In the genomic region with DNA sequence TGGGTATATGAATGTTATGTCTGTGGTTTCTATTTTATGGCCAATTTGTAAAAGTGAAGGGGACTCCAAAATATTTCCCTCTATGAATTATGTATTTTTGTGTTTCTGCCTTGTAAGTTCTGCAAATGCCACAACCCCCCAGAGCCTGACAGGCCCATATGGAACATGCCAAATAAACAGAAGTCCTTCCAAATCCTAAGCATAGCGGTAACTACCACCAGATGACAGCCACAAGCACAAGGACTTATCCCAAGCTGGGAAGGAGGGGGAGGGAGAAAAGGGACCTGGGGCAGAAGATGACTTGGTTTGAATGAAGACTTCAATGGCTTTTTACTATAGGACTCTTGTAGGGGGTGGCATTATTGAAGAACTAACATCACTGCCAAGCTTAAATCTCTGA, we compare ENCODE assay signal across 24 mouse cellular contexts.
A peak's percentile ranks its signal among the peaks of the same experiment; 100 is the strongest.
DNase-seq lines count a peak whose midpoint lies in the region; ATAC-seq and TF ChIP-seq lines count a peak whose summit lies in the region.
"Had no signal": no experiment of that assay in that cellular context is flagged by ENCODE, and none has a peak within 500 bp of the region (broad histone marks: within the 10 kb centered on the region; RNA-seq: fewer than 3 reads in every experiment).

No protein-coding gene starts in this region.

- no peak overlapping the region for H3K27ac ChIP-seq in forebrain, embryonic 15.5 days (replicated peaks)
- H3K27ac ChIP-seq in forebrain, embryonic 10.5 days: no peak overlapping the region
- H3K27ac ChIP-seq in lung, embryonic 14.5 days (ENCODE audit: low read depth): no peak overlapping the region
- H3K27ac ChIP-seq: hindbrain, embryonic 14.5 days; limb, embryonic 13.5 days; midbrain, embryonic 13.5 days; neural tube, embryonic 13.5 days; stomach, postnatal 0 days had no signal

- H3K4me1 ChIP-seq in forebrain, embryonic 15.5 days: peaks cover 9% of the 10 kb centered on the region; the same call in 1 of the 2 replicates
- H3K4me1 ChIP-seq in forebrain, embryonic 10.5 days: no peaks in the 10 kb centered on the region
- no peaks in the 10 kb centered on the region for H3K4me1 ChIP-seq in lung, embryonic 14.5 days (ENCODE audit: insufficient read depth)

- H3K9ac ChIP-seq in forebrain, embryonic 15.5 days (replicated peaks): no peak overlapping the region
- no peak overlapping the region for H3K9ac ChIP-seq in lung, embryonic 14.5 days
- H3K9ac ChIP-seq: embryonic facial prominence, embryonic 15.5 days; hindbrain, embryonic 14.5 days; limb, embryonic 13.5 days; midbrain, embryonic 13.5 days; neural tube, embryonic 13.5 days had no signal

- no peaks in the 10 kb centered on the region for H3K9me3 ChIP-seq in forebrain, embryonic 15.5 days
- H3K9me3 ChIP-seq in forebrain, embryonic 10.5 days: no peaks in the 10 kb centered on the region
- no peaks in the 10 kb centered on the region for H3K9me3 ChIP-seq in lung, embryonic 14.5 days (ENCODE audit: low read depth, low read length)
- H3K9me3 ChIP-seq: embryonic facial prominence, embryonic 15.5 days; G1E; limb, embryonic 13.5 days; midbrain, embryonic 13.5 days; neural tube, embryonic 13.5 days had no signal

- H3K4me2 ChIP-seq in forebrain, embryonic 15.5 days (replicated peaks): no peak overlapping the region
- no peak overlapping the region for H3K4me2 ChIP-seq in lung, embryonic 14.5 days
- H3K4me2 ChIP-seq: embryonic facial prominence, embryonic 15.5 days; heart, embryonic 11.5 days; hindbrain, embryonic 14.5 days; limb, embryonic 13.5 days; liver, embryonic 11.5 days; midbrain, embryonic 13.5 days; neural tube, embryonic 13.5 days had no signal

- 85% methylated on average over 1 of the region's 1 CpGs for WGBS in forebrain, embryonic 15.5 days
- WGBS in forebrain, embryonic 10.5 days: 91% methylated on average over 1 of the region's 1 CpGs
- 55% methylated on average over 1 of the region's 1 CpGs for whole genome bisulfite sequencing in lung, embryonic 14.5 days

- no peaks in the 10 kb centered on the region for H3K27me3 ChIP-seq in forebrain, embryonic 15.5 days
- no peaks in the 10 kb centered on the region for H3K27me3 ChIP-seq in forebrain, embryonic 10.5 days (ENCODE audit: poor library complexity, severe bottlenecking)
- H3K27me3 ChIP-seq in lung, embryonic 14.5 days (ENCODE audit: insufficient read depth, low read length): no peaks in the 10 kb centered on the region
- H3K27me3 ChIP-seq: embryonic facial prominence, embryonic 15.5 days; limb, embryonic 13.5 days; midbrain, embryonic 13.5 days; neural tube, embryonic 13.5 days had no signal

- TF ChIP-seq CTCF in lung, embryonic 14.5 days (IDR thresholded peaks at IDR 0.05; ENCODE audit: low read depth): no peak

- no peaks in the 10 kb centered on the region for H3K36me3 ChIP-seq in forebrain, embryonic 15.5 days
- H3K36me3 ChIP-seq in forebrain, embryonic 10.5 days (replicated peaks): no peaks in the 10 kb centered on the region
- no peaks in the 10 kb centered on the region for H3K36me3 ChIP-seq in lung, embryonic 14.5 days (ENCODE audit: insufficient read depth)
- H3K36me3 ChIP-seq: embryonic facial prominence, embryonic 15.5 days; G1E; limb, embryonic 13.5 days; midbrain, embryonic 13.5 days; neural tube, embryonic 13.5 days had no signal

- no peak overlapping the region for H3K4me3 ChIP-seq in forebrain, embryonic 15.5 days
- H3K4me3 ChIP-seq in forebrain, embryonic 10.5 days: no peak overlapping the region
- no peak overlapping the region for H3K4me3 ChIP-seq in lung, embryonic 14.5 days (ENCODE audit: low read depth, low read length)
- H3K4me3 ChIP-seq: embryonic facial prominence, embryonic 15.5 days; limb, embryonic 13.5 days; midbrain, embryonic 13.5 days; neural tube, embryonic 13.5 days had no signal

- peak; percentile 46 for DNase-seq in cerebellum, adult 11-12 months
- no peak for DNase-seq in cerebellum, adult 11 months
- no peak for DNase-seq in forebrain, embryonic 10.5 days (ENCODE audit: extremely low spot score, low spot score)
- DNase-seq in lung, embryonic 14.5 days: peak; percentile 13
- DNase-seq in lung, postnatal 4 days: no peak
- no peak for DNase-seq in adrenal gland, postnatal 10 days
- DNase-seq: adrenal gland, postnatal 14 days; gastrocnemius, postnatal 10 days; kidney, postnatal 14 days; lung, postnatal 36 days; right cerebral cortex, postnatal 4 days; thymus, adult 18-20 months; thymus, postnatal 25 days had no signal

- peak; percentile 51 for ATAC-seq in forebrain, embryonic 15.5 days (replicated peaks)
- no peak for ATAC-seq in lung, embryonic 14.5 days (ENCODE audit: insufficient read depth)
- ATAC-seq: intestine, postnatal 0 days; midbrain, embryonic 13.5 days had no signal

Comparison
In these comparisons a context has a peak if more than half of its experiments do, and no peak if none do; other contexts are left out.
1. DNase-seq: peak in cerebellum, adult 11-12 months (single experiment) and lung, embryonic 14.5 days (single experiment); none in cerebellum, adult 11 months (single experiment), forebrain, embryonic 10.5 days (single experiment), lung, postnatal 4 days (0 of 2) and adrenal gland, postnatal 10 days (single experiment).